Mouse (Mus musculus): ENCODE results near the gene Gm14308.
"Not testable (repeated sequence)": the region's sequence is repeated elsewhere in the genome, so short reads cannot be mapped to it uniquely, and the experiment has no call there.

Gene Gm14308

GRCm38 (mm10) chr2:176636244-176636643 is at the start of gene Gm14308:
Gene Gm14308, minus strand, starts transcription at chr2:176636344.
- DNase-seq, result not testable (repeated sequence)

- DNase-seq, result not testable (repeated sequence)
Observed at GRCm38 (mm10) chr2:176670222-176670621, 34.1 kb upstream of the Gm14308 start, which contains the start of gene Zfp973. Gene Zfp973, plus strand, starts transcription at chr2:176670522.

Measured in lung, postnatal 36 days (tissue).